Mouse (Mus musculus) left cerebral cortex, postnatal 36 days (tissue): ENCODE measurements at regions not wholly inside any gene's neighbourhood (a gene's known extent, or its start where the extent isn't known, plus 50 kb on each side); places are given as distances from the start of the nearest gene placed in this dataset. TPM values are rescaled to one million over a fixed set of nuclear protein-coding genes. Genes with fewer than 3 reads are reported as not detected.
"Not testable (repeated sequence)": the region's sequence is repeated elsewhere in the genome, so short reads cannot be mapped to it uniquely, and the experiment has no call there.

Experiments
- DNase-seq, 2 experiments: peaks; one replicate each; pipeline ENCODE4 v3.0.0; 2021 to 2022; ENCODE audit warnings: low spot score in 2 of 2, mixed read lengths in 1 of 2
- intact Hi-C: fragments of 180-260 bp; cut with DNase I; formaldehyde crosslinking; loops from one replicate; pipeline ENCODE4 v1.15.1; 2025
- microRNA-seq: library from miRNA; unstranded; fragments of <30 nt; microRNA quantifications from one replicate; pipeline ENCODE4 v1.2.0, GENCODE M21; 2022

GRCm38 (mm10) chr5:13847571-13847970 is 56.2 kb downstream of the Speer3 start:
- DNase-seq = no peak
- intact Hi-C loops = no loop called here

GRCm38 (mm10) chr5:13880236-13880635 is 88.8 kb downstream of the Speer3 start:
- intact Hi-C loops = loop anchor here (5.0 kb wide), 1 partner anchor 43 kb away; no protein-coding TSS in a partner anchor
- DNase-seq = not testable (repeated sequence)

GRCm38 (mm10) chr5:13888415-13888814 is 97.0 kb downstream of the Speer3 start:
- intact Hi-C loops = no loop called here
- DNase-seq = no peak

GRCm38 (mm10) chr5:13908257-13908656 is 116.8 kb upstream of the Sema3e start:
- DNase-seq = no peak
- intact Hi-C loops = no loop called here

- no peak for DNase-seq
- intact Hi-C loops = no loop called here
Observed at GRCm38 (mm10) chr5:13917355-13917754, 107.7 kb upstream of the Sema3e start.

GRCm38 (mm10) chr5:13922295-13922694 is 102.8 kb upstream of the Sema3e start:
- no peak for DNase-seq
- intact Hi-C loops = no loop called here

GRCm38 (mm10) chr5:13931011-13931410 is 94.1 kb upstream of the Sema3e start:
- intact Hi-C loops = no loop called here
- DNase-seq = no peak

- intact Hi-C loops = no loop called here
- DNase-seq = no peak
Observed at GRCm38 (mm10) chr5:13951346-13951745, 73.7 kb upstream of the Sema3e start.

- no peak for DNase-seq
- intact Hi-C loops = no loop called here
Observed at GRCm38 (mm10) chr5:13955616-13956015, 69.5 kb upstream of the Sema3e start.

- no peak for DNase-seq
- intact Hi-C loops = no loop called here
Observed at GRCm38 (mm10) chr5:13959575-13959974, 65.5 kb upstream of the Sema3e start.

GRCm38 (mm10) chr5:13965901-13966300 is 59.2 kb upstream of the Sema3e start:
- intact Hi-C loops = no loop called here

GRCm38 (mm10) chr5:13974664-13975063 is 50.4 kb upstream of the Sema3e start:
- intact Hi-C loops = no loop called here
- DNase-seq = peak in 1 of 2 experiments; percentile 5

More at GRCm38 (mm10) chr5:13965901-13966300, 59.2 kb upstream of the Sema3e start:
- DNase-seq = no peak

Small RNA genes in the stretch of these regions (microRNA-seq; reads per million reads assigned to microRNA genes)
- gene Gm24054 = not detected
